Mouse (Mus musculus): ENCODE measurements around the gene Tph1. TPM values are rescaled to one million over a fixed set of nuclear protein-coding genes. Genes with fewer than 3 reads are reported as not detected.

The Tph1 gene
- polyA plus RNA-seq (2012; rRNA removed), result not detected in 2 replicates

DNA sequence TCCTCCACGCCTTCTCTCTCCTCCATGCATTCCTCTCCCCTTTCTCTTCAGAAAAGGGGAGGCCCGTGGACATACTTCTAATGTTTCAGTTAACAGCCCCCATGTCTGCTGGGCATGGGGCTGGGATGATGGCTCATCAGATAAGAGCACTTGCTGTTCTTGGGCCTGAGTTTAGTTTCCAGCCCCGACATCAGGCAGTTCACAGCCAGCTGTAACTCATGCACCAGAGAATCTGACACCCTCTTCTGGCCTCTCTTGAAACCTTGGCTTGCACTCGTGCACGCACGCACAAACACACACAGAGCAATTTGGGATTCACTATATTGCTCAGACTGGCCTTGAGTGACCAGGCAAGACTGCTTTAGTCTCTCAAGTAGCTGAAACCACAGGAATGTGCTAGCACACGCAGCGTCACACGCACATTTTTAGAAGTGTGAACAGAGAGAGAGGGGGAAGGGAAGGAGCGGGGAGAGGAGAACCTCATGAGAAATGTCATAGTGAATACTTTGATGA is at the start of gene Tph1:
TSS of gene Tph1 (minus strand) at position 378 of the 513 bp plus-strand sequence.

DNA sequence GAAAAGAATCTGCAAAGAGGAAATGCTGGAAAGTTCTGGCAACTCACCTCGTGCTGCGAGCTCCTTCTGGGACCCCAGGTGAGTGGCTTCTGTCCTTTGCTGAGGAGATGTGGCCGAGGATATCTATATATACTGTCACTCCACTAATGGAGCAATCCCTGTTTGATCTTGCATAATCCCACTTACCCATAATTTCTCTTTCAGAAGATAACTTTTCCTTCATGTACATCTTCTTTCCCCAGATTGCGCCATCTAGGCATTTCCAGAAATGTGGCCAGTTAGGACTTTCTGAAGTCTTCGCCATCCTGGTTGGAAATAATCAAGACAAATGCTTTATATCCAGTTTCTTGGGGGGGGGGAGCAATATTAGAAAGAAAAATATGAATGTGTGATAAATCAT is 43.3 kb upstream of the Tph1 start, which contains the start of gene Saa3:
TSS of gene Saa3 (minus strand) at position 101 of the 400 bp plus-strand sequence.

DNA sequence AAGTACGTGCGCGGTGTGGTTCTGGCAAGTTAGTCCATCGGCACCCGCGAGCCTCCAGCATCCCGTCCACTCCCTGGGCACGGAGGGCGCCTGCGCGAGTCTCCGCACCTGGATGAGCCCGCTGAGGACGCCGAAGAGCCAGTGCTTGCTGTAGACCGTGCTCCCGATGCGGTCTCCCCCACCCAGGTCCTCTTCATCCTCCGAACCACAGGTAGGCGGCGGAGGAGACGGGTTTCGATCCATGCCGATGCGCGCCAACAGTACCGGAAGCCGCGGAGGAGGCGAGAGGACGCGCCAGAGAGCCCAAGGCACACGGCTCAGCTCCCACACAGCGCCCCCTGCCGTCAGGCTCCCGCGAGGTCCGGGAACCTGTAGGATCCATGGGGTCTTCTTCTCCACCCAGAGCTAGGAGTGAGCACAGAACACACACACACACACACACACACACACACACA is 38.1 kb upstream of the Tph1 start, which contains the start of gene Saal1:
TSS of gene Saal1 (minus strand) at position 291 of the 455 bp plus-strand sequence.

DNA sequence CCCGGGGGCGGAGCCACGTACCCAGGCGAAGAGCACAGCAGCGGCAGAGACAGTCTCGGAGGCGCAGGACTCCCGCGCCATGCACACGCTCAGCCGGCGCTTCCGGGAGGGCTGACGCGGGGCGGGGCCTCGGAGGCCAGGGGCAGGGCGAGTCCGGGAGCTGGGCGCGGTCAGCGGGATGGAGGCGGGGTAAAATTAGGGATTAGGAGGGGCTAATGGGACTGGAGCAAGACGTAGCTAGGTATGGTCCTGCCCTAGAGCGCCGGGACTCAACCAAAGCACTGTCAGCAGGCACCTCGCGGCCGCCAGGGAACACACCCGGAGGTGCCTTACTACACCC is 32.7 kb downstream of the Tph1 start, which contains the start of gene Sergef:
TSS of gene Sergef (minus strand) at position 116 of the 340 bp plus-strand sequence.

Other genes starting within 250 kb of the Tph1 start
- 3.4 and 3.6 TPM in 2 replicates for gene Sergef, start 32.7 kb downstream of the Tph1 start, polyA plus RNA-seq (2012; rRNA removed)
- 6.5 and 7.4 TPM in 2 replicates for gene Saal1, start 38.1 kb upstream of the Tph1 start, polyA plus RNA-seq (2012; rRNA removed)
- gene Saa3, start 43.2 kb upstream of the Tph1 start, polyA plus RNA-seq (2012; rRNA removed), result 1.2 and 1.7 TPM in 2 replicates
- 7.1 and 7.3 TPM in 2 replicates for gene Saa4, start 60.1 kb upstream of the Tph1 start, polyA plus RNA-seq (2012; rRNA removed)
- gene Saa1, start 70.4 kb upstream of the Tph1 start, polyA plus RNA-seq (2012; rRNA removed), result not detected in 2 replicates
- not detected in 2 replicates for gene Saa2, start 79.3 kb upstream of the Tph1 start, polyA plus RNA-seq (2012; rRNA removed)
- gene Hps5, start 123.5 kb upstream of the Tph1 start, polyA plus RNA-seq (2012; rRNA removed), result 6.5 and 7.5 TPM in 2 replicates
- 14.1 and 16.0 TPM in 2 replicates for gene Gtf2h1, start 123.6 kb upstream of the Tph1 start, polyA plus RNA-seq (2012; rRNA removed)
- gene Ldha, start 168.9 kb upstream of the Tph1 start, polyA plus RNA-seq (2012; rRNA removed), result 348 and 395 TPM in 2 replicates
- gene Ldhc, start 188.7 kb upstream of the Tph1 start, polyA plus RNA-seq (2012; rRNA removed), result 0.16 TPM in 2 replicates
- 16.2 and 22.1 TPM in 2 replicates for gene Tsg101, start 247.4 kb upstream of the Tph1 start, polyA plus RNA-seq (2012; rRNA removed)

All from liver, embryonic 14 days (tissue).